Mouse (Mus musculus) MEL (cell line): ENCODE data around the gene Cfap44. TPM values are rescaled to one million over a fixed set of nuclear protein-coding genes. Genes with fewer than 3 reads are reported as not detected.
A peak's percentile ranks its signal among the peaks of the same experiment; 100 is the strongest.

ENCODE experiments used
- DNase-seq: peaks from one replicate; pipeline ENCODE4 v3.0.0; 2011; ENCODE audit warnings: low read depth, low spot score
- H3K27ac ChIP-seq: 2 replicates; pipeline ENCODE4 v1.5.1; 2012; ENCODE audit warnings: low read depth, mild to moderate bottlenecking, control low read depth, low read length, moderate library complexity; ENCODE audit not compliant: control insufficient read depth
- H3K27me3 ChIP-seq, 2 experiments: fragments of 150-350 bp in 1 of 2; sonication (generic) in 1 of 2; 2 replicates each; pipeline ENCODE4 v1.6.1; 2012; ENCODE audit warnings: low read length in 2 of 2, mild to moderate bottlenecking in 2 of 2, improper control_type of control experiment in 1 of 2, moderate library complexity in 1 of 2; ENCODE audit not compliant: insufficient read depth in 2 of 2, control insufficient read depth in 1 of 2
- H3K36me3 ChIP-seq, 2 experiments: 2 replicates each; pipeline ENCODE4 v1.6.1; 2012 to 2014; ENCODE audit warnings: low read length in 2 of 2, improper control_type of control experiment in 1 of 2, inconsistent platforms in 1 of 2, mild to moderate bottlenecking in 1 of 2; ENCODE audit not compliant: insufficient read depth in 2 of 2, control insufficient read depth in 1 of 2
- H3K4me1 ChIP-seq, 2 experiments: fragments of 150-350 bp in 1 of 2; sonication (generic) in 1 of 2; 2 replicates each; pipeline ENCODE4 v1.6.1; 2012; ENCODE audit warnings: low read length in 2 of 2, improper control_type of control experiment in 1 of 2, mild to moderate bottlenecking in 1 of 2; ENCODE audit not compliant: insufficient read depth in 2 of 2, control insufficient read depth in 1 of 2
- H3K4me3 ChIP-seq, 2 experiments: fragments of 150-350 bp in 1 of 2; sonication (generic) in 1 of 2; 2 replicates each; pipeline ENCODE4 v1.5.1; 2012; ENCODE audit warnings: low read depth in 2 of 2, low read length in 2 of 2, mild to moderate bottlenecking in 2 of 2, moderate library complexity in 2 of 2, control low read depth in 1 of 2, improper control_type of control experiment in 1 of 2; ENCODE audit not compliant: control insufficient read depth in 1 of 2, insufficient read depth in 1 of 2
- H3K79me2 ChIP-seq: 2 replicates; pipeline ENCODE4 v1.6.1; 2012; ENCODE audit warnings: mild to moderate bottlenecking, low read length, moderate library complexity; ENCODE audit not compliant: control insufficient read depth, poor library complexity, insufficient read depth
- H3K9ac ChIP-seq: 2 replicates; pipeline ENCODE4 v1.6.1; 2012; ENCODE audit warnings: low read depth, mild to moderate bottlenecking, control low read depth, low read length, moderate library complexity; ENCODE audit not compliant: control insufficient read depth, poor library complexity, severe bottlenecking
- H3K9me3 ChIP-seq: fragments of 150-350 bp; sonication (generic); replicated peaks from 2 replicates; pipeline ENCODE4 v1.6.1; 2012; ENCODE audit warnings: mild to moderate bottlenecking, low read length, improper control_type of control experiment, moderate library complexity; ENCODE audit not compliant: insufficient read depth
- BHLHE40 ChIP-seq: IDR thresholded peaks from 2 replicates; pipeline ENCODE4 v1.6.1; 2012; ENCODE audit warnings: low read depth, mild to moderate bottlenecking, inconsistent platforms, low read length, improper control_type of control experiment, borderline replicate concordance
- CHD1 ChIP-seq: IDR thresholded peaks from 2 replicates; pipeline ENCODE4 v1.6.1; 2012; ENCODE audit warnings: low read depth, mild to moderate bottlenecking, inconsistent platforms, low read length, improper control_type of control experiment
- CHD2 ChIP-seq: IDR thresholded peaks from 2 replicates; pipeline ENCODE4 v1.6.1; 2011; ENCODE audit warnings: low read length, improper control_type of control experiment
- CTCF ChIP-seq, 3 experiments: IDR thresholded peaks in 2 of 3; conservative IDR thresholded peaks in 1 of 3; 2 replicates each; pipeline ENCODE4 v1.5.1; 2011 to 2012; ENCODE audit warnings: low read length in 3 of 3, low read depth in 2 of 3, mild to moderate bottlenecking in 2 of 3, improper control_type of control experiment in 1 of 3, inconsistent platforms in 1 of 3, mixed read lengths in 1 of 3, moderate library complexity in 1 of 3; ENCODE audit not compliant: control insufficient read depth in 1 of 3, insufficient read depth in 1 of 3, poor library complexity in 1 of 3, severe bottlenecking in 1 of 3
- E2F4 ChIP-seq: IDR thresholded peaks from 2 replicates; pipeline ENCODE4 v1.6.1; 2011; ENCODE audit warnings: low read depth, low read length, improper control_type of control experiment, borderline replicate concordance
- ELF1 ChIP-seq: IDR thresholded peaks from 2 replicates; pipeline ENCODE4 v1.6.1; 2014; ENCODE audit warnings: low read depth, mild to moderate bottlenecking, inconsistent platforms, low read length, improper control_type of control experiment, moderate library complexity
- EP300 ChIP-seq, 2 experiments: IDR thresholded peaks; 2 replicates each; pipeline ENCODE4 v1.6.1; 2011; ENCODE audit warnings: improper control_type of control experiment in 2 of 2, low read length in 2 of 2, low read depth in 1 of 2, mild to moderate bottlenecking in 1 of 2
- ETS1 ChIP-seq: IDR thresholded peaks from 2 replicates; pipeline ENCODE4 v1.6.1; 2012; ENCODE audit warnings: low read depth, mild to moderate bottlenecking, inconsistent platforms, low read length, improper control_type of control experiment, moderate library complexity
- GABPA ChIP-seq: IDR thresholded peaks from 2 replicates; pipeline ENCODE4 v1.6.1; 2012; ENCODE audit warnings: low read depth, mild to moderate bottlenecking, inconsistent platforms, low read length, improper control_type of control experiment, moderate library complexity
- GATA1 ChIP-seq: IDR thresholded peaks from 2 replicates; pipeline ENCODE4 v1.6.1; 2011; ENCODE audit warnings: low read depth, low read length, improper control_type of control experiment
- HCFC1 ChIP-seq: IDR thresholded peaks from 2 replicates; pipeline ENCODE4 v1.6.1; 2012; ENCODE audit warnings: low read depth, mild to moderate bottlenecking, inconsistent platforms, low read length, improper control_type of control experiment, moderate library complexity
- JUND ChIP-seq: IDR thresholded peaks from 2 replicates; pipeline ENCODE4 v1.6.1; 2011; ENCODE audit warnings: low read depth, mild to moderate bottlenecking, improper control_type of control experiment, low read length
- KAT2A ChIP-seq: conservative IDR thresholded peaks from 2 replicates; pipeline ENCODE4 v1.6.1; 2012; ENCODE audit warnings: low read depth, low read length, improper control_type of control experiment, inconsistent platforms
- MAFK ChIP-seq: IDR thresholded peaks from 2 replicates; pipeline ENCODE4 v1.6.1; 2011; ENCODE audit warnings: low read depth, mild to moderate bottlenecking, low read length, improper control_type of control experiment, borderline replicate concordance
- MAX ChIP-seq: IDR thresholded peaks from 2 replicates; pipeline ENCODE4 v1.6.1; 2011; ENCODE audit warnings: low read length, improper control_type of control experiment
- MAZ ChIP-seq: IDR thresholded peaks from 2 replicates; pipeline ENCODE4 v1.6.1; 2012; ENCODE audit warnings: low read depth, mild to moderate bottlenecking, inconsistent platforms, low read length, improper control_type of control experiment
- MXI1 ChIP-seq: IDR thresholded peaks from 2 replicates; pipeline ENCODE4 v1.6.1; 2011; ENCODE audit warnings: mild to moderate bottlenecking, low read depth, low read length, improper control_type of control experiment
- MYC ChIP-seq: IDR thresholded peaks from 2 replicates; pipeline ENCODE4 v1.6.1; 2011; ENCODE audit warnings: low read depth, mild to moderate bottlenecking, low read length, improper control_type of control experiment, moderate library complexity
- POLR2A ChIP-seq, 2 experiments: IDR thresholded peaks; 2 replicates each; pipeline ENCODE4 v1.6.1; 2011 to 2012; ENCODE audit warnings: low read length in 2 of 2, mild to moderate bottlenecking in 2 of 2, control low read depth in 1 of 2, improper control_type of control experiment in 1 of 2, low read depth in 1 of 2, moderate library complexity in 1 of 2; ENCODE audit not compliant: control insufficient read depth in 1 of 2, insufficient read depth in 1 of 2, poor library complexity in 1 of 2
- POLR2AphosphoS2 ChIP-seq: IDR thresholded peaks from 2 replicates; pipeline ENCODE4 v1.6.1; 2011; ENCODE audit warnings: low read length, improper control_type of control experiment
- POLR2AphosphoS5 ChIP-seq: IDR thresholded peaks from 2 replicates; pipeline ENCODE4 v1.6.1; 2012; ENCODE audit warnings: low read depth, borderline replicate concordance, mild to moderate bottlenecking, inconsistent platforms, low read length, moderate library complexity, mixed read lengths
- RAD21 ChIP-seq: IDR thresholded peaks from 2 replicates; pipeline ENCODE4 v1.6.1; 2011; ENCODE audit warnings: mild to moderate bottlenecking, low read depth, low read length, improper control_type of control experiment
- RCOR1 ChIP-seq: IDR thresholded peaks from 2 replicates; pipeline ENCODE4 v1.6.1; 2012; ENCODE audit warnings: low read depth, mild to moderate bottlenecking, inconsistent platforms, low read length, improper control_type of control experiment
- SIN3A ChIP-seq: IDR thresholded peaks from 2 replicates; pipeline ENCODE4 v1.6.1; 2012; ENCODE audit warnings: low read length, improper control_type of control experiment, inconsistent platforms
- SMC3 ChIP-seq: IDR thresholded peaks from 2 replicates; pipeline ENCODE4 v1.6.1; 2011; ENCODE audit warnings: low read depth, low read length, improper control_type of control experiment
- TAL1 ChIP-seq: IDR thresholded peaks from 2 replicates; pipeline ENCODE4 v1.6.1; 2012; ENCODE audit warnings: mild to moderate bottlenecking, inconsistent platforms, low read length, moderate library complexity, mixed read lengths
- TCF12 ChIP-seq: IDR thresholded peaks from 2 replicates; pipeline ENCODE4 v1.6.1; 2014; ENCODE audit warnings: low read depth, mild to moderate bottlenecking, inconsistent platforms, low read length, improper control_type of control experiment, moderate library complexity
- UBTF ChIP-seq: IDR thresholded peaks from 2 replicates; pipeline ENCODE4 v1.6.1; 2012; ENCODE audit warnings: low read depth, mild to moderate bottlenecking, inconsistent platforms, low read length, improper control_type of control experiment, moderate library complexity, borderline replicate concordance; ENCODE audit not compliant: insufficient read depth
- USF1 ChIP-seq: IDR thresholded peaks from 2 replicates; pipeline ENCODE4 v1.6.1; 2014; ENCODE audit warnings: low read depth, mild to moderate bottlenecking, inconsistent platforms, low read length, improper control_type of control experiment, moderate library complexity
- ZC3H11A ChIP-seq: IDR thresholded peaks from 2 replicates; pipeline ENCODE4 v1.6.1; 2012; ENCODE audit warnings: low read depth, mild to moderate bottlenecking, inconsistent platforms, low read length, improper control_type of control experiment
- ZKSCAN1 ChIP-seq: IDR thresholded peaks from 2 replicates; pipeline ENCODE4 v1.6.1; 2012; ENCODE audit warnings: low read depth, mild to moderate bottlenecking, inconsistent platforms, low read length, improper control_type of control experiment, moderate library complexity
- ZMIZ1 ChIP-seq: IDR thresholded peaks from 2 replicates; pipeline ENCODE4 v1.6.1; 2012; ENCODE audit warnings: low read depth, mild to moderate bottlenecking, inconsistent platforms, low read length, improper control_type of control experiment, moderate library complexity
- polyA plus RNA-seq, 2 experiments: library from polyadenylated mRNA; stranded (reverse) in 1 of 2; unstranded in 1 of 2; fragments of >175 nt in 1 of 2; fragments of >200 nt in 1 of 2; gene quantifications; 2 replicates each; pipeline versions ENCODE4 v1.2.1 to v1.2.4; 2012; ENCODE audit warnings: low replicate concordance in 2 of 2, low read depth in 1 of 2; ENCODE audit not compliant: insufficient read length in 2 of 2, insufficient read depth in 1 of 2, missing spikeins in 1 of 2
- total RNA-seq: library from RNA; depleted of rRNA; stranded (reverse); fragments of 300-350 nt; gene quantifications from 2 replicates; pipeline ENCODE4 v1.2.3, GENCODE M21; 2012

Cfap44 gene
- total and polyA plus RNA-seq, 3 experiments = not detected

GRCm38 (mm10) chr16:44484079-44484478 lies 89.5 kb downstream of the Cfap44 start:
- TF ChIP-seq SIN3A = no peak
- TF ChIP-seq POLR2AphosphoS5 = no peak
- TF ChIP-seq RCOR1 = no peak
- peak; percentile 93 for TF ChIP-seq ZC3H11A
- TF ChIP-seq MYC = no peak
- TF ChIP-seq ZKSCAN1 = no peak
- no peak for TF ChIP-seq USF1
- peak; percentile 96 for TF ChIP-seq SMC3
- no peak for TF ChIP-seq JUND
- no peak for TF ChIP-seq TCF12
- TF ChIP-seq POLR2A (IDR thresholded peaks at IDR 0.05; ENCODE audit: control insufficient read depth in 1 of 2, insufficient read depth in 1 of 2, low read depth in 1 of 2, low read length in 2 of 2, poor library complexity in 1 of 2) = no peak
- no peak for TF ChIP-seq UBTF
- no peak for TF ChIP-seq MAX
- TF ChIP-seq GABPA = no peak
- TF ChIP-seq CTCF (IDR thresholded peaks at IDR 0.05 in 2 of 3, conservative IDR thresholded peaks at IDR 0.05 in 1 of 3; ENCODE audit: control insufficient read depth in 1 of 3, insufficient read depth in 1 of 3, low read depth in 2 of 3, low read length in 3 of 3, poor library complexity in 1 of 3, severe bottlenecking in 1 of 3) = peak; percentile 83 to 98 (median 93)
- no peak for TF ChIP-seq MAFK
- TF ChIP-seq CHD1 = no peak
- TF ChIP-seq CHD2 = no peak
- 0 out of 2 replicates have a peak, but pooled peaks have one; percentile 18 for TF ChIP-seq BHLHE40
- TF ChIP-seq RAD21 = peak; percentile 95
- no peak for TF ChIP-seq EP300 (IDR thresholded peaks at IDR 0.05; ENCODE audit: low read depth in 1 of 2, low read length in 2 of 2)
- no peak for TF ChIP-seq MAZ
- no peak for TF ChIP-seq TAL1
- DNase-seq = peak; percentile 67
- H3K27ac ChIP-seq = no peak overlapping the region
- H3K9ac ChIP-seq = no peak overlapping the region
- no peaks in the 10 kb centered on the region for H3K9me3 ChIP-seq
- no peaks in the 10 kb centered on the region for H3K36me3 ChIP-seq
- no peaks in the 10 kb centered on the region for H3K79me2 ChIP-seq
- H3K4me1 ChIP-seq = no peaks in the 10 kb centered on the region
- no peak overlapping the region for H3K4me3 ChIP-seq
- H3K27me3 ChIP-seq = 0 out of 4 replicates have a peak, but pooled peaks cover 0 to 2% of the 10 kb centered on the region in 2 experiments

DNA sequence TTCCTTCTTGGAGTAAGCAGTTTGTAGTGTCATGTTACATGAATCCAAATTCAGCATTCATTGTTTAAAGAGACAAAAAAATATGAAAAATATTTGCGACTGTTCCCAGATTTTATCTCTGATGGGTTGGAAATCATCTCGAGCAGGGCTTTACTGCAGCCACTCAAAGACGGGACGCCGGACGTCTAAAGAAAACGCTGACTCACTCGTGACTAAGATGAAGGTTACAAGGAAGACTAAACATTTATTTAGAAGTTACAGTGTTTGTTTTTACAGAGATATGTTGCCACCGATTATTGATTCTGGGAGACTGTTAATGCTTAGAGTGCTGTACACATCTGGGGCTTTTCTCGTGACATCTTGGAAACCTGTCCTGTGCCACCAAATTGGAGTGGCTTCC lies 90.2 kb downstream of the Cfap44 start:
- Histone ChIP-seq H3K36me3 (no peaks in the 10 kb centered on the region), H3K4me1 (no peaks in the 10 kb centered on the region), H3K27ac (no peak overlapping the region)
- TF ChIP-seq ZC3H11A (no peak), KAT2A (no peak), BHLHE40 (no peak), HCFC1 (no peak), ELF1 (no peak), CHD1 (no peak), MAX (no peak), CHD2 (no peak), EP300 (IDR thresholded peaks at IDR 0.05; ENCODE audit: low read depth in 1 of 2, low read length in 2 of 2) (no peak), GATA1 (no peak), MAFK (no peak), ZMIZ1 (no peak), SIN3A (no peak), E2F4 (no peak), POLR2AphosphoS2 (no peak), ETS1 (no peak), MXI1 (no peak), ZKSCAN1 (no peak), TAL1 (no peak)
- TF ChIP-seq, all 39 proteins: peak for 0
- Histone ChIP-seq H3K4me3 (no peak overlapping the region), H3K27me3 (0 out of 4 replicates have a peak, but pooled peaks cover 0 to under 1% of the 10 kb centered on the region in 2 experiments), H3K9ac (no peak overlapping the region), H3K79me2 (no peaks in the 10 kb centered on the region), H3K9me3 (no peaks in the 10 kb centered on the region)
- no peak for DNase-seq
